Mouse (Mus musculus): ENCODE results near the gene Rex1bd.
A peak's percentile ranks its signal among the peaks of the same experiment; 100 is the strongest.
"Not testable (repeated sequence)": the region's sequence is repeated elsewhere in the genome, so short reads cannot be mapped to it uniquely, and the experiment has no call there.

Rex1bd gene

GRCm38 (mm10) chr8:70528182-70528797 lies 21.7 kb upstream of the Rex1bd start:
- no peak for DNase-seq

GRCm38 (mm10) chr8:70527512-70528181 lies 21.1 kb upstream of the Rex1bd start, which contains the start of the genes Fkbp8 and Kxd1:
Gene Fkbp8 (plus strand): TSS chr8:70527724.
Gene Kxd1 (minus strand): TSS chr8:70527956.
- peak; percentile 97 for DNase-seq

- DNase-seq, result no peak
Measured at GRCm38 (mm10) chr8:70527111-70527511, 20.6 kb upstream of the Rex1bd start.

- DNase-seq, result peak; percentile 97
Measured at GRCm38 (mm10) chr8:70522592-70523403, 16.2 kb upstream of the Rex1bd start.

GRCm38 (mm10) chr8:70519606-70520005 lies 13.1 kb upstream of the Rex1bd start:
- DNase-seq, result no peak

- DNase-seq, result no peak
Measured at GRCm38 (mm10) chr8:70519043-70519442, 12.5 kb upstream of the Rex1bd start.

GRCm38 (mm10) chr8:70517940-70518643 lies 11.5 kb upstream of the Rex1bd start:
- DNase-seq, result no peak

GRCm38 (mm10) chr8:70513441-70513840 lies 6.9 kb upstream of the Rex1bd start:
- DNase-seq, result no peak

- no peak for DNase-seq
Measured at GRCm38 (mm10) chr8:70512253-70512903, 5.8 kb upstream of the Rex1bd start.

GRCm38 (mm10) chr8:70511770-70512169 lies 5.2 kb upstream of the Rex1bd start:
- no peak for DNase-seq

GRCm38 (mm10) chr8:70511174-70511573 lies 4.6 kb upstream of the Rex1bd start:
- not testable (repeated sequence) for DNase-seq

GRCm38 (mm10) chr8:70510228-70510915 lies 3.8 kb upstream of the Rex1bd start, which contains the start of gene Uba52:
Gene Uba52 (minus strand): TSS chr8:70510801.
- DNase-seq, result peak; percentile 98

- DNase-seq, result no peak
Measured at GRCm38 (mm10) chr8:70509281-70509952, 2.9 kb upstream of the Rex1bd start.

- DNase-seq, result no peak
Measured at GRCm38 (mm10) chr8:70507027-70507393, 458 bp upstream of the Rex1bd start.

GRCm38 (mm10) chr8:70505698-70506327 lies 739 bp downstream of the Rex1bd start:
- peak; percentile 72 for DNase-seq

- peak; percentile 83 for DNase-seq
Measured at GRCm38 (mm10) chr8:70504851-70505250, 1.7 kb downstream of the Rex1bd start.

- DNase-seq, result peak; percentile 72
Measured at GRCm38 (mm10) chr8:70504291-70504716, 2.2 kb downstream of the Rex1bd start.

- peak; percentile 78 for DNase-seq
Measured at GRCm38 (mm10) chr8:70503062-70503750, 3.3 kb downstream of the Rex1bd start.

- DNase-seq, result no peak
Measured at GRCm38 (mm10) chr8:70502540-70502939, 4.0 kb downstream of the Rex1bd start.
